Mouse (Mus musculus): ENCODE data around the gene Tmem98. TPM values are rescaled to one million over a fixed set of nuclear protein-coding genes. Genes with fewer than 3 reads are reported as not detected.

The Tmem98 gene
- polyA plus RNA-seq (2016; fragmentation: Nextera tagmentation; extraction: Ambion mirVana), result 65.9 and 77.6 TPM in 2 replicates

DNA sequence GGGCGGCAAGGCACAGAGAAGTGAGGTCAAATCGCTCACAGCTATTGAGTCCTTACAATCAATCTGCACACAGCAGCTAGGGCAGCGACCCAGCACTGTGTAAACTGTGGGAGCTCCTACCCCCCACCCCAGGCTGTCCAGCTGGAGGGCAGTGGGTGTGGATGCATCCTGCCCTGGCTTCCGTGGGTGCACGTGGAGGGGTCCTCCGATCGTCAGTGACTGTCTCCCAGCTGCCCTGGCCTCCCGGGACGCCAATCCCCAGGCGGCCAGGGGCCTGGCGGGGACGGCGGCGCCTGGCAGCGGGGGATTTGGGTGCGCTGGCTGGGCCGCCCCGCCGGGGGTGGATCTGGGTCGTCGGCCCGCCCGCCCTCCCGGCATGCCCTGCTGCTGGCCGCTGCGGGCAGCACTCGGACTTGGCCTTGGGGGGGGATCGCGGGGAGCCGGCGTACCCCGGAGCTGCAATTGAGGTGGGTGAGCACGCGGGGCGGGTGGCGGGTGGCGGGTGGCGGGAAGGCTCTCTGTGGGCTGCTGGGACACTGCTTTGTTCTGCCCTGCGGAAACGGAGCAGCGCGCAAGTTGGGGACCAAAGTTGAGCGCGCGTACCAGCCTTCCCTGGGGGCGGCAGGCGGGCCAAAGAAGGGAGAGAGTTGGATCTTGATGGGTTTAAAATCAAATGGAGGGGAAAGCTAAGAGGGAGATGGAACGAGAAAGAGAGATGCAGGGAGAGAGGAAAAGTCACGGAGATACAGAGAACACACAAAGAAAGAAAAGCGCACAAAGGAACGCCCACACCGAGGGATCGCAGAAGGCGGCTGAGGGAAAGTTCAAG lies at the start of gene Tmem98:
Gene Tmem98 (plus strand): TSS at position 183 of the 829 bp plus-strand sequence.
- Histone ChIP-seq H3K9me3 (no peaks in the 10 kb centered on the region), H3K4me3 (peak within 1 kb of the TSS; percentile 62), H3K4me2 (replicated peaks) (peak within 1 kb of the TSS; percentile 90), H3K27ac (replicated peaks) (peak within 1 kb of the TSS; percentile 78), H3K36me3 (peaks cover 29% of the 10 kb centered on the region), H3K4me1 (peaks cover 19% of the 10 kb centered on the region), H3K9ac (replicated peaks) (peak within 1 kb of the TSS; percentile 85), H3K27me3 (peaks cover 12% of the 10 kb centered on the region; the same call in 1 of the 2 replicates)
- WGBS, result under 1% methylated on average over 50 of the region's 54 CpGs
- peak; percentile 83 for ATAC-seq (ENCODE audit: low FRiP score, low read depth)

DNA sequence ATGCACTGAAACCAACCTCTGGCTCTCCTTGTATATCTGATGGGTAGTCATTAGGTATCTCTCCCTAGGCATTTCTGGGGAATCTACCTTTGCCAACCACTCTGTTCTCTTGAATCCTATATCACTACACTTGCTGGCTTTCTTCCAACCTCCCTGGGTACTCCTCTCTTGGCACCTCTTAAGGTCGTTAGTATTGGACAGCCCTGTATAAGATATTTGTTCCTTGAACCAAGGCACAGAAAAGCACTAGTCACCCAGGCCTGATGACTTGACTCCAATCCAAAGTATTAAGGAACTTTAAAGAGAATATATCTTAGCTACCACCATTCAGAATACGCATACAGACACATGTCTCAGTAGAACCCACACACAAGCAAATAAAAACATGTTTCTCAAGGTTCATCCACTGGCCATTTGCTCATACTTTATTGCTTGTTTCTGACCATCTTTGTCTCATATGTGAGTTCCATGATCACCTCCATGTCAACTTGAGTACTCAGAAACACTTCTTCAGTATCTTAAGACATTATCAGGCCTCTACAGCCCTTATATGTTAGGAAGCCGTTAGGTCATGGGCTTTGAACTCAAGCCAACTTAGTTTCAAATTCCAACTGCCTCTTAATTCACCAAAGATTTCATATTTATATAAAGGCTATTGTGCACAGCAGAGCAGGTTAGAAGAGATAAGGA lies 48.5 kb upstream of the Tmem98 start:
- 90% methylated on average over 3 of the region's 3 CpGs for WGBS
- H3K27me3 ChIP-seq, result 0 out of 2 replicates have a peak, but pooled peaks cover 3% of the 10 kb centered on the region
- H3K4me3 ChIP-seq, result no peak overlapping the region
- H3K4me1 ChIP-seq, result no peaks in the 10 kb centered on the region
- no peaks in the 10 kb centered on the region for H3K9me3 ChIP-seq
- H3K9ac ChIP-seq (replicated peaks), result no peak overlapping the region
- H3K4me2 ChIP-seq (replicated peaks), result no peak overlapping the region
- H3K27ac ChIP-seq (replicated peaks), result no peak overlapping the region
- H3K36me3 ChIP-seq, result no peaks in the 10 kb centered on the region
- no peak for ATAC-seq (ENCODE audit: low FRiP score, low read depth)

DNA sequence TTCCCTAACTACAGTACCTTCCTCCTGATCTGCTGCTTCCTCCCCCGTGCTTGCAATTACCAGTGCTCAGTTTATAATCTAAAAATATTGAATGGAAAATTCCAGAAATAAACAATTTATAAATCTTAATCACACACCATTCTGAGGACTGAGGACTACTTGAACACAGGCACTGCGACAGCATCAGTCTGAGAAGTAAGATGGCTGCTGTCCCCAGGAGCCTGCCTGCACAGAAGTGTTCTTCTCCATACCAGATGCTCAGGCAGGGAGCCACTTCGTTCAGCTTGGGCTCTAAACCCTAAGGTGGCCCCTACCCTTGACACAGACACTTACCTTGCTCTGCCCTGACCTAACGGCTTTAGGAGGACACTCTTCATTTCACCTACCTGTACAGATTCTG lies 47.9 kb upstream of the Tmem98 start:
- no peak for ATAC-seq (ENCODE audit: low FRiP score, low read depth)

DNA sequence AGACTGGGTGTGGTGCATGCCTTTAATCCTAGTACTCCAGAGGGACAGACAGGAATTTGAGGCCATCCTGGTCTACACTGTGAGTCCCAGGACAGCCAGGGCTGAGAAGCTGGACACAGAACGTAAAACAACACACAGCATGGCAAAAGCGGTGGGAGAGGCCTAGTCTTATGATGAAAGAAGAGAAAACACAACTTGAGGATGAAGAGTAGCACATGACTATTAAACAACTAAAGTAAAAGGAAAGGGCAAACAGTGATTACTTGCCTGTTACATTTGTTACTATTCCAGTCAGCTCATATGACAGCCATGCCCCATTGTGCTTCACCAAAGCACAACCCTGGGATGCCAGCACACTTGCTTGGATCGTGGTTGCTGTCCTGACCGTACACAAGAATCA lies 43.9 kb upstream of the Tmem98 start:
- Histone ChIP-seq H3K4me1 (no peaks in the 10 kb centered on the region), H3K4me3 (no peak overlapping the region), H3K4me2 (replicated peaks) (no peak overlapping the region), H3K27ac (replicated peaks) (no peak overlapping the region), H3K9me3 (no peaks in the 10 kb centered on the region), H3K27me3 (0 out of 2 replicates have a peak, but pooled peaks cover 3% of the 10 kb centered on the region), H3K36me3 (no peaks in the 10 kb centered on the region), H3K9ac (replicated peaks) (no peak overlapping the region)
- WGBS, result 81% methylated on average over 4 of the region's 4 CpGs
- ATAC-seq (ENCODE audit: low FRiP score, low read depth), result no peak

More for the DNA sequence above, 47.9 kb upstream of the Tmem98 start:
- Histone ChIP-seq H3K4me2 (replicated peaks) (no peak overlapping the region), H3K9ac (replicated peaks) (no peak overlapping the region), H3K27me3 (0 out of 2 replicates have a peak, but pooled peaks cover 3% of the 10 kb centered on the region), H3K36me3 (no peaks in the 10 kb centered on the region), H3K4me3 (no peak overlapping the region), H3K9me3 (no peaks in the 10 kb centered on the region), H3K27ac (replicated peaks) (no peak overlapping the region), H3K4me1 (no peaks in the 10 kb centered on the region)
- 78% methylated on average over 4 of the region's 4 CpGs for WGBS

DNA sequence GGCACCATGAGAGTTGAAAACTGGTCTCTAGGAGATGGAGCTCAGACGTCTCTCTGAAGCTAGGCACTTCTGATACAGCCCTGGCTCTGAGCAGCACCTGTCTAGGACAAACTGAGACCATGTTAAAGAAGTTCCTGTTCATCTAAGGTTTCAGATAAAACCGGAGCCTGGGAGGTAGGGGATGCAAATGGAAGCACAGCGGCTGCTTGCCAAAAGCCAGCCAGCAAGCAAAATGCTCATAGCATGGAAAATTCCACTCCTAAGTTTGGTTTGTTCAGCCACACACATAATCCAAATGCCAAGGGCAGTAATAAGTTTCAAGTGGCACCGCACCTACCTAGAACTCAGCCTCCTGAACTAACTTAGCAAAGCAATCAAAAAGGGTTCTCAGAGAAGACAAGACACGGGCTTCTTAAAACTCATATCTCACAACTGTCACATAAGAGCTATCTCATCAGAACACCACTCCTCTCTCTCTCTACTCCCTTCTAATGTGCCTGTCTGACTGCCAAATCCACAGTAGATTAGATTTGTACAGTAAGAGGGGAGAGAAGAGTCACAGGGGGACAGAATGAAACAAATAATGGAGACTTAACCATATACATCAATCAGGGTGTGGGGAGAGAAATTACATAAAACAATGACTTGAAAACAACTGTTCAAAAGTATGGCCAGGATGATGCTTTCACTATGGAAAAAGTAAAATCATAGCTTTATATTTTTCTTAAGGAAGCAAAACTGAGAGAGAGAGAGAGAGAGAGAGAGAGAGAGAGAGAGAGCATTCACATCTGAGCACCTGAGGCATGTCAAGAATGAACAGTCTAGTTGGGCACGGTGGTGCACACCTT lies 43.3 kb upstream of the Tmem98 start:
- Histone ChIP-seq H3K9ac (replicated peaks) (no peak overlapping the region), H3K9me3 (no peaks in the 10 kb centered on the region), H3K27ac (replicated peaks) (no peak overlapping the region), H3K4me3 (no peak overlapping the region), H3K36me3 (no peaks in the 10 kb centered on the region), H3K27me3 (0 out of 2 replicates have a peak, but pooled peaks cover 3% of the 10 kb centered on the region), H3K4me2 (replicated peaks) (no peak overlapping the region), H3K4me1 (no peaks in the 10 kb centered on the region)
- no peak for ATAC-seq (ENCODE audit: low FRiP score, low read depth)
- 85% methylated on average over 6 of the region's 6 CpGs for WGBS

DNA sequence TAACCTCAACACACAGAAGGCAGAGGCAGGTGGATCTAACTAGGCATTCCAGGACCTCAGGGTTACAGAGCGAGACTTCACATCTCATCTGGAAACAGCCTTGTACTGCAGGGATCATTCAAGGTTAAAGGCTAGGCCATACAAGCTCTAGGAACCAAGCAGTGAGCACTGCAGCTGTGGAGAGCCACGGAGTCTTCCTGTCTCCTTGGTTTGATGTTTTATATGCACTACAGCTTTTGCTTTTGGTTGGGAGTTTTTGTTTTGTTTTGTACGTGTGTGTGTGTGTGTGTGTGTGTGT lies 42.7 kb upstream of the Tmem98 start:
- 69% methylated on average over 3 of the region's 3 CpGs for WGBS
- H3K27me3 ChIP-seq, result 0 out of 2 replicates have a peak, but pooled peaks cover 3% of the 10 kb centered on the region
- no peaks in the 10 kb centered on the region for H3K9me3 ChIP-seq
- no peaks in the 10 kb centered on the region for H3K4me1 ChIP-seq
- no peak overlapping the region for H3K4me2 ChIP-seq (replicated peaks)
- H3K36me3 ChIP-seq, result no peaks in the 10 kb centered on the region
- H3K9ac ChIP-seq (replicated peaks), result no peak overlapping the region
- no peak for ATAC-seq (ENCODE audit: low FRiP score, low read depth)
- H3K4me3 ChIP-seq, result no peak overlapping the region
- no peak overlapping the region for H3K27ac ChIP-seq (replicated peaks)

DNA sequence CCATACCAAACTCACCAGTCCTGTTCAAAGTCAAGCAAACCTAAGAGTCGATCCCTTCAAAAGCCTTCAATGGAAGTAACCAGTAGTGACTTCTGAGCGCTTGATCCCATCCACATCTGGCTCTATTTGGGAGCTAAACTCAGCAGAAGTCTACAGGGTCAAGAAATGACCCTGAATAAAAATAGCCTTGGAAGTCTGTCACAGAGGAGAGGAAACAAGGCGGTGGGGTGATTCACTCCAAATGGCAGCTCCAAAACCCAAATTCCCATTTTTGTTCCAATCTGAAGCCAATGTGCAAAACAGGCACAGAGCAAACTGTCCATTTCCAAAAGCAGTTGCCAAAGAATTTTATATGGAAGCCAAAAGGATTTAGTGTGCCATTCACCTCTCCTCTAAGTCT lies 38.8 kb upstream of the Tmem98 start:
- H3K4me1 ChIP-seq, result no peaks in the 10 kb centered on the region
- H3K9ac ChIP-seq (replicated peaks), result no peak overlapping the region
- no peak overlapping the region for H3K4me2 ChIP-seq (replicated peaks)
- no peaks in the 10 kb centered on the region for H3K9me3 ChIP-seq
- H3K4me3 ChIP-seq, result no peak overlapping the region
- 75% methylated on average over 3 of the region's 3 CpGs for WGBS
- H3K27ac ChIP-seq (replicated peaks), result no peak overlapping the region
- no peak for ATAC-seq (ENCODE audit: low FRiP score, low read depth)
- 0 out of 2 replicates have a peak, but pooled peaks cover 8% of the 10 kb centered on the region for H3K27me3 ChIP-seq
- H3K36me3 ChIP-seq, result no peaks in the 10 kb centered on the region

DNA sequence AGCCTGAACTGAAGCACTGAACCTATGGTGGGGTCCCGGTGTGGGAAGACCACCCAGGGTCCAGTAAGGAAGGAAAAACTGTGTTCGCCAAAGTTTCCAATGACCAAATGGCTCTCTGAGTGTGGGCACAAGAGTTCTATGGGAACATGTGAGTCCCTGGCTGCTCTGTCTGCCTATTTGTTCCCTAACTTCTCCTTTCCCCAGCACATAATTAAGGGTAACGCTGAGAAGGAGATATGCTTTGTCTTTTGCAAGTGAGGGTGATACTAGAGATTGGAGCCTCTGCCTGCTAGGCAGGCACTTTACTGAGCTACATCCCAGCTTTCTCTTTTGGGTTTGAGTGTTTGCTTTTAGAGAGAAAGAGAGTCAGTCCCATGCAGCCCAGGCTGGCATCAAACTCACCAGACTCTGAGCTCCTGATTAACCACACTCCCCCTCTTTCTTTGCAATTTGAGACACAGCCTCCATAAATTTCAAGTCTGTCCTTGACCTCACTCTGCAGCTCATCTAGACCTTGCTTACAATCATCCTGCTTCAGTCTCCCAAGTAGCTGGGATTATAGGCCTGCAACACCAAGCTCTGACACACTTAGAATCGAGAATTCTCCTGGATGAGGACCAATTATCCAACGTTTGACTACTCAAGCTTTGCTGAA lies 38.3 kb upstream of the Tmem98 start:
- Histone ChIP-seq H3K9ac (replicated peaks) (no peak overlapping the region), H3K27ac (replicated peaks) (no peak overlapping the region), H3K4me3 (no peak overlapping the region), H3K9me3 (no peaks in the 10 kb centered on the region), H3K4me1 (no peaks in the 10 kb centered on the region), H3K27me3 (0 out of 2 replicates have a peak, but pooled peaks cover 8% of the 10 kb centered on the region), H3K4me2 (replicated peaks) (no peak overlapping the region), H3K36me3 (no peaks in the 10 kb centered on the region)
- ATAC-seq (ENCODE audit: low FRiP score, low read depth), result no peak
- 80% methylated on average over 5 of the region's 5 CpGs for WGBS

DNA sequence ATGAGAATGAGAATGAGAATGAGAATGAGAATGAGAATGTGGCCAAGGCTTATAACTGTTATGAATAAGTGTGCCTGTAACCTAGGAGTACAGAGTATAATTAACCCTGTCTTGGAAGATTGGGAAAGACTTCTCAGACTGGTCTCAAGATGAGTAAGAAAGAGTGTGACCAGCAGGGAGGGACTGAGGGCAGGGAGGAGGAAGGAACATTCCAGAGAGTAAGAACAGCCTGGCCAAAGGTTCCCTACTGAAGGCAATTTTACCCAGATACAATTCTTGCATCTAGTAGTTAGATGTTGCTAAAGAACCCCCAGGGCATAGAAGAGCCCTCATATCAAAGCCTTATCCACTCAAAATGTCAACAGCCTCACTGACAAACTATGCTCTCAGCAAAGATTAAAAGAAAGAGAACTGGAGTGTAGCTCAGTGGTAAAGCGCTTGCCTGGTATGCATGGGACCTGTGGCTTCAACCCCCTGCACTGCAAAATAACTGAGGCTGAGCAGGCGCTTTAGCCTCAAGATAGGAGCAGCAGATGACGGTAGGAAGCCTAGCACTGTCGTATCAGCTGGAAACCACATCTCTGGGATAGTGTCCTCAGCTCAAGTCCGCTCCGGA lies 37.3 kb upstream of the Tmem98 start:
- no peak overlapping the region for H3K4me2 ChIP-seq (replicated peaks)
- no peak overlapping the region for H3K27ac ChIP-seq (replicated peaks)
- H3K9ac ChIP-seq (replicated peaks), result no peak overlapping the region
- H3K36me3 ChIP-seq, result no peaks in the 10 kb centered on the region
- 80% methylated on average over 6 of the region's 6 CpGs for WGBS
- H3K4me1 ChIP-seq, result no peaks in the 10 kb centered on the region
- H3K4me3 ChIP-seq, result no peak overlapping the region
- no peak for ATAC-seq (ENCODE audit: low FRiP score, low read depth)
- 0 out of 2 replicates have a peak, but pooled peaks cover 8% of the 10 kb centered on the region for H3K27me3 ChIP-seq
- no peaks in the 10 kb centered on the region for H3K9me3 ChIP-seq

DNA sequence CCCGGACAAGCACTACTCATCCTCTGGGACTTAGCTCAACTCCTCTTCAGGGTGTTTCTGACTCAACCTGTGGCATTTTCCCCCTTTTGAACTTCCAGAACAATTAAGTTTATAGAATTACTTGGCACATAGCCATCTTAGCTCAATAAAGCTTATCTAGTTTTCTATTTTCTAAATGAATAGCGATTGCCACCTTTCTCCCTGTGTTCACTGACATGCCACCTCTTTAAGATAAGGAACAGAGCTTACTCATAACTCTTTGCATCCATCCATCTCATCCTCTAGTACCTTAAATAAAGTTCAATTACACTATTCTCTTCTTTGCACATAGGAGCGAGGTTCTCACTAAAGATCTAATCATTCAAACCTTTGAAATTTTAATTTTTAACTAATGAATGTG lies 34.4 kb upstream of the Tmem98 start:
- Histone ChIP-seq H3K4me2 (replicated peaks) (no peak overlapping the region), H3K27ac (replicated peaks) (no peak overlapping the region), H3K36me3 (no peaks in the 10 kb centered on the region), H3K9ac (replicated peaks) (no peak overlapping the region), H3K4me1 (peaks cover 4% of the 10 kb centered on the region; the same call in 1 of the 2 replicates), H3K4me3 (no peak overlapping the region), H3K27me3 (peaks cover 23% of the 10 kb centered on the region), H3K9me3 (no peaks in the 10 kb centered on the region)
- ATAC-seq (ENCODE audit: low FRiP score, low read depth), result no peak
- 86% methylated on average over 3 of the region's 3 CpGs for WGBS

DNA sequence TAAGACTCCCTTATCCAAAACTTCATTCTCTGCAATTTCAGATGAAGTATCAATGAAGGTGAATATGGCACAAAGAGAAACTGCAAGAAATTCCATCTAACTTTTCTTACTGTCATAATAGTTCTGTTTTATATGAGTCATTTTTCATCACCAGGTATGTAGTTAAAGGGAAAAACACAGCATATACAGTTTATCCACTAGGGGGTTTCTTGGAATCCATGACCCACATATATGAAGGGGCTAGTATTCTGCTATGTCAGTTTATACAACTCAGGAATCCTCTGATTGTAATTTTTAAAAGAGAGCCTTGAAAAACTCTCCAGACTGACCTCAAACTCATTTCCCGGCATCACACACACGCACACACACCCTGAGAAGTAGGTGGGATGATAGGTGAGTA lies 32.3 kb upstream of the Tmem98 start:
- Histone ChIP-seq H3K4me1 (peaks cover 4% of the 10 kb centered on the region; the same call in 1 of the 2 replicates), H3K27ac (replicated peaks) (no peak overlapping the region), H3K4me3 (no peak overlapping the region), H3K9ac (replicated peaks) (no peak overlapping the region), H3K4me2 (replicated peaks) (no peak overlapping the region), H3K36me3 (no peaks in the 10 kb centered on the region), H3K9me3 (no peaks in the 10 kb centered on the region), H3K27me3 (peaks cover 23% of the 10 kb centered on the region)
- no peak for ATAC-seq (ENCODE audit: low FRiP score, low read depth)
- 91% methylated on average over 2 of the region's 2 CpGs for WGBS

Measured in midbrain, embryonic 12.5 days (tissue).